In genomic region chr1:151119566-151119965, GRCm38 (mm10) we compare ENCODE assay signal across 26 mouse cellular contexts.
A peak's percentile ranks its signal among the peaks of the same experiment; 100 is the strongest.
DNase-seq lines count a peak whose midpoint lies in the region; ATAC-seq lines count a peak whose summit lies in the region.
"Had no signal": no experiment of that assay in that cellular context is flagged by ENCODE, and none has a peak within 500 bp of the region (broad histone marks: within the 10 kb centered on the region; RNA-seq: fewer than 3 reads in every experiment).

No protein-coding gene starts in this region.

- H3K27ac ChIP-seq in embryonic facial prominence, embryonic 11.5 days (replicated peaks; ENCODE audit: low read depth, low read length), result no peak overlapping the region
- H3K27ac ChIP-seq in embryonic facial prominence, embryonic 10.5 days (replicated peaks), result no peak overlapping the region
- H3K27ac ChIP-seq in intestine, embryonic 14.5 days (ENCODE audit: low read depth), result no peak overlapping the region
- no peak overlapping the region for H3K27ac ChIP-seq in intestine, embryonic 16.5 days (ENCODE audit: low read length)
- H3K27ac ChIP-seq in limb, embryonic 10.5 days, result 0 out of 2 replicates have a peak overlapping the region, but pooled peaks have one; percentile 6
- H3K27ac ChIP-seq: forebrain, embryonic 10.5 days; forebrain, embryonic 12.5 days had no signal

- no peaks in the 10 kb centered on the region for H3K4me1 ChIP-seq in embryonic facial prominence, embryonic 11.5 days (ENCODE audit: control insufficient read depth, insufficient read depth, low read length)
- peaks cover 15% of the 10 kb centered on the region for H3K4me1 ChIP-seq in embryonic facial prominence, embryonic 10.5 days
- H3K4me1 ChIP-seq in intestine, embryonic 14.5 days (replicated peaks; ENCODE audit: control insufficient read depth, insufficient read depth, low read length), result no peaks in the 10 kb centered on the region
- no peaks in the 10 kb centered on the region for H3K4me1 ChIP-seq in intestine, embryonic 16.5 days (ENCODE audit: control insufficient read depth, insufficient read depth, low read length)
- peaks cover 9% of the 10 kb centered on the region for H3K4me1 ChIP-seq in limb, embryonic 10.5 days
- H3K4me1 ChIP-seq: forebrain, embryonic 12.5 days had no signal

- no peaks in the 10 kb centered on the region for H3K9me3 ChIP-seq in embryonic facial prominence, embryonic 11.5 days (replicated peaks; ENCODE audit: control insufficient read depth, low read length)
- H3K9me3 ChIP-seq in embryonic facial prominence, embryonic 10.5 days, result peaks cover 3% of the 10 kb centered on the region; the same call in 1 of the 2 replicates
- H3K9me3 ChIP-seq in intestine, embryonic 14.5 days (ENCODE audit: control insufficient read depth, low read length), result no peaks in the 10 kb centered on the region
- no peaks in the 10 kb centered on the region for H3K9me3 ChIP-seq in intestine, embryonic 16.5 days (ENCODE audit: control insufficient read depth, low read length)
- H3K9me3 ChIP-seq in limb, embryonic 10.5 days (replicated peaks), result no peaks in the 10 kb centered on the region
- H3K9me3 ChIP-seq: forebrain, embryonic 10.5 days; forebrain, embryonic 12.5 days; G1E had no signal

- 73% methylated on average over 7 of the region's 7 CpGs for WGBS in embryonic facial prominence, embryonic 11.5 days
- 81% methylated on average over 7 of the region's 7 CpGs for WGBS in embryonic facial prominence, embryonic 10.5 days
- WGBS in intestine, embryonic 14.5 days, result 78% methylated on average over 7 of the region's 7 CpGs
- 78% methylated on average over 7 of the region's 7 CpGs for WGBS in intestine, embryonic 16.5 days
- WGBS in limb, embryonic 10.5 days, result 90% methylated on average over 7 of the region's 7 CpGs

- no peak overlapping the region for H3K9ac ChIP-seq in embryonic facial prominence, embryonic 11.5 days (replicated peaks; ENCODE audit: low read length)
- no peak overlapping the region for H3K9ac ChIP-seq in intestine, embryonic 14.5 days (ENCODE audit: low read length)
- no peak overlapping the region for H3K9ac ChIP-seq in intestine, embryonic 16.5 days (ENCODE audit: low read depth, low read length)
- H3K9ac ChIP-seq: forebrain, embryonic 12.5 days had no signal

- 0 out of 2 replicates have a peak, but pooled peaks have one; percentile 59 for ATAC-seq in embryonic facial prominence, embryonic 11.5 days (replicated peaks; ENCODE audit: insufficient number of reproducible peaks, low FRiP score, low TSS enrichment, low read depth)
- no peak for ATAC-seq in intestine, embryonic 14.5 days (replicated peaks; ENCODE audit: low FRiP score, low TSS enrichment, low read depth)
- no peak for ATAC-seq in intestine, embryonic 16.5 days
- ATAC-seq: activated CD4-positive, CD25-positive, alpha-beta regulatory T cell, adult 4 months; CD4-positive, CD25-positive, alpha-beta regulatory T cell, adult 4 months; forebrain, embryonic 14.5 days; forebrain, embryonic 16.5 days; Patski had no signal

- H3K27me3 ChIP-seq in embryonic facial prominence, embryonic 11.5 days (ENCODE audit: control insufficient read depth, insufficient read depth, low read length), result no peaks in the 10 kb centered on the region
- H3K27me3 ChIP-seq in embryonic facial prominence, embryonic 10.5 days (replicated peaks; ENCODE audit: low read depth, poor library complexity, severe bottlenecking), result no peaks in the 10 kb centered on the region
- H3K27me3 ChIP-seq in intestine, embryonic 14.5 days (replicated peaks; ENCODE audit: control insufficient read depth, insufficient read depth, low read length), result no peaks in the 10 kb centered on the region
- no peaks in the 10 kb centered on the region for H3K27me3 ChIP-seq in intestine, embryonic 16.5 days (replicated peaks; ENCODE audit: control insufficient read depth, insufficient read depth, low read length)
- H3K27me3 ChIP-seq in limb, embryonic 10.5 days (ENCODE audit: low read depth, poor library complexity, severe bottlenecking), result no peaks in the 10 kb centered on the region
- H3K27me3 ChIP-seq: CH12.LX; forebrain, embryonic 12.5 days; Patski had no signal

- H3K4me3 ChIP-seq in embryonic facial prominence, embryonic 11.5 days (ENCODE audit: low read depth, low read length), result no peak overlapping the region
- H3K4me3 ChIP-seq in embryonic facial prominence, embryonic 10.5 days, result no peak overlapping the region
- no peak overlapping the region for H3K4me3 ChIP-seq in intestine, embryonic 14.5 days (ENCODE audit: low read depth, low read length)
- no peak overlapping the region for H3K4me3 ChIP-seq in intestine, embryonic 16.5 days (ENCODE audit: low read length)
- no peak overlapping the region for H3K4me3 ChIP-seq in limb, embryonic 10.5 days
- H3K4me3 ChIP-seq: erythroblast, embryonic 14.5 days; forebrain, embryonic 10.5 days; forebrain, embryonic 12.5 days had no signal

- H3K4me2 ChIP-seq in embryonic facial prominence, embryonic 11.5 days (ENCODE audit: low read depth, low read length), result no peak overlapping the region
- H3K4me2 ChIP-seq in intestine, embryonic 14.5 days (ENCODE audit: low read length), result no peak overlapping the region
- H3K4me2 ChIP-seq in intestine, embryonic 16.5 days (ENCODE audit: low read depth, low read length), result no peak overlapping the region
- H3K4me2 ChIP-seq: forebrain, embryonic 12.5 days had no signal

- H3K36me3 ChIP-seq in embryonic facial prominence, embryonic 11.5 days (replicated peaks; ENCODE audit: control insufficient read depth, insufficient read depth, low read depth, low read length), result no peaks in the 10 kb centered on the region
- H3K36me3 ChIP-seq in embryonic facial prominence, embryonic 10.5 days (replicated peaks), result no peaks in the 10 kb centered on the region
- H3K36me3 ChIP-seq in intestine, embryonic 14.5 days (ENCODE audit: control insufficient read depth, insufficient read depth, low read length), result no peaks in the 10 kb centered on the region
- no peaks in the 10 kb centered on the region for H3K36me3 ChIP-seq in intestine, embryonic 16.5 days (ENCODE audit: control insufficient read depth, insufficient read depth, low read length)
- no peaks in the 10 kb centered on the region for H3K36me3 ChIP-seq in limb, embryonic 10.5 days
- H3K36me3 ChIP-seq: forebrain, embryonic 10.5 days; forebrain, embryonic 12.5 days; G1E had no signal

- no peak for DNase-seq in embryonic facial prominence, embryonic 11.5 days (ENCODE audit: low spot score)
- no peak for DNase-seq in embryonic facial prominence, embryonic 10.5 days (ENCODE audit: low spot score)
- DNase-seq in intestine, embryonic 14.5 days (ENCODE audit: low spot score), result peak; percentile 23
- no peak for DNase-seq in limb, embryonic 10.5 days (ENCODE audit: low spot score)
- DNase-seq in lung, postnatal 25 days (ENCODE audit: low spot score), result no peak
- DNase-seq: adrenal gland, adult 8-10 months; adrenal gland, postnatal 14 days; adrenal gland, postnatal 36 days; B cell, adult 2 months; cerebellum, adult 11-12 months; cerebellum, adult 2 months; cerebellum, adult 9-10 months; cerebellum, postnatal 10 days; cerebellum, postnatal 25 days; embryo, embryonic 11 days had no signal
